Mouse (Mus musculus) limb, embryonic 11.5 days (tissue): ENCODE measurements at regions not wholly inside any gene's neighbourhood (a gene's known extent, or its start where the extent isn't known, plus 50 kb on each side); places are given as distances from the start of the nearest gene placed in this dataset.

ENCODE experiments used
- ATAC-seq: fragments of 200-750 bp; cut with Nextera tagmentation; 2 replicates; pipeline ENCODE4 v1.8.0; 2017; ENCODE audit warnings: low read depth; ENCODE audit not compliant: insufficient number of reproducible peaks, low FRiP score, low TSS enrichment
- DNase-seq: peaks from one replicate; pipeline ENCODE4 v3.0.0-alpha.2; 2015; ENCODE audit warnings: low spot score
- H3K27ac ChIP-seq: fragments of 300-500 bp; sonication (generic); replicated peaks from 2 replicates; pipeline ENCODE4 v1.5.1; 2014; ENCODE audit warnings: low read depth, mild to moderate bottlenecking, low read length
- H3K27me3 ChIP-seq: fragments of 300-500 bp; sonication (generic); 2 replicates; pipeline ENCODE4 v1.6.1; 2014; ENCODE audit warnings: mild to moderate bottlenecking, low read length, mixed read lengths; ENCODE audit not compliant: control insufficient read depth, insufficient read depth
- H3K36me3 ChIP-seq: fragments of 300-500 bp; sonication (generic); 2 replicates; pipeline ENCODE4 v1.6.1; 2014; ENCODE audit warnings: mild to moderate bottlenecking, low read length, moderate library complexity, mixed read lengths; ENCODE audit not compliant: control insufficient read depth, insufficient read depth
- H3K4me1 ChIP-seq: fragments of 300-500 bp; sonication (generic); 2 replicates; pipeline ENCODE4 v1.6.1; 2014; ENCODE audit warnings: low read length, mixed read lengths; ENCODE audit not compliant: control insufficient read depth, insufficient read depth
- H3K4me2 ChIP-seq: fragments of 300-500 bp; sonication (generic); 2 replicates; pipeline ENCODE4 v1.6.1; 2014; ENCODE audit warnings: low read depth, mild to moderate bottlenecking, moderate library complexity; ENCODE audit not compliant: severe bottlenecking
- H3K4me3 ChIP-seq: fragments of 300-500 bp; sonication (generic); 2 replicates; pipeline ENCODE4 v1.5.1; 2014; ENCODE audit warnings: low read depth, low read length
- H3K9ac ChIP-seq: fragments of 300-500 bp; sonication (generic); 2 replicates; pipeline ENCODE4 v1.6.1; 2014; ENCODE audit warnings: mild to moderate bottlenecking, low read length
- H3K9me3 ChIP-seq: fragments of 300-500 bp; sonication (generic); 2 replicates; pipeline ENCODE4 v1.6.1; 2016; ENCODE audit warnings: low read length; ENCODE audit not compliant: control insufficient read depth
- WGBS: fragments of 180-500 bp; shearing (Covaris S2); extraction: QIAGEN DNeasy Blood & Tissue Kit; methylation state at CpG from one replicate; pipeline ENCODE4 v1.1.7; 2014; 5-methylcytosine and 5-hydroxymethylcytosine counted together

GRCm38 (mm10) chr11:27833736-27834135 lies 505.9 kb downstream of the Gm6685 start:
- WGBS, result 89% methylated on average over 1 of the region's 1 CpGs
- H3K9ac ChIP-seq, result no peak overlapping the region
- ATAC-seq, result no peak
- no peaks in the 10 kb centered on the region for H3K27me3 ChIP-seq
- H3K4me3 ChIP-seq, result no peak overlapping the region
- no peak overlapping the region for H3K4me2 ChIP-seq
- no peaks in the 10 kb centered on the region for H3K36me3 ChIP-seq
- H3K9me3 ChIP-seq, result no peaks in the 10 kb centered on the region
- H3K4me1 ChIP-seq, result no peaks in the 10 kb centered on the region
- DNase-seq, result no peak
- no peak overlapping the region for H3K27ac ChIP-seq

DNA sequence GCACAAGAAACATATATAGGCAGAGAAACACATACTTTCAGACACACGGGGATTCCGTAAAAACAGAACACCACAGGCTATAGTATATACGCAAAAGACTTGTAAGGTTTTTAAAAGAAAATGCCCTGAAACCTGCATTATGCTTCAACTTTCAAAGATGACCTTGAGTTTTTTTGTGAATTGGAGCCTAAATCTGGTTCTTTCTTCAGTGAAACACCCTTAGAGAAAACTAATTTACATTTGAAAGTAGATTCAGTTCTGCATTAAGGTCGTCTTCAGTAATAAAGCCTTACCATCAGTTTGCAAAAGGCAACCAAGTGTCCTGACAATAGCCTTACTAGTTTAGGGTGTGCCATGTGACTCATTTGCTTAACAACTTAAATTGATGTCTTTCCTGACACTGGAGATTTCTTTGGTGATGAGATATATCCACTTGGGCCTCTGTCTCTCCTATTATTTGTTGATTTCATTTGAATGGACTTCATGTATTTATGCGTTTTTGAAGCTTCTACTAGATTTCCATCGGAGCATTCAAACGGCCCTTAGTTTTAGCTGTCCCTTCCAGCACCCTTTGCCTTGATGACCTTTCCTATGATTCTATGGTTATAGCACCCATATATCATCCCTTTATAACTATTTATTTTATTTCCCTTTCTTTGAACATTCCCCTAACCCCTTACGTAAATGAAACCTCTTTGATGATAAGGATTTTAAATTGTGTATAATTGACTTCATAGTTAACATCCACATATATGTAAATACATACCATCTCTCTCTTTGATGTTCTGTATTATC lies 539.6 kb downstream of the Gm6685 start:
- H3K4me2 ChIP-seq, result no peak overlapping the region
- H3K36me3 ChIP-seq, result no peaks in the 10 kb centered on the region
- H3K9me3 ChIP-seq, result no peaks in the 10 kb centered on the region
- ATAC-seq, result no peak
- no peaks in the 10 kb centered on the region for H3K4me1 ChIP-seq
- no peak for DNase-seq
- no peaks in the 10 kb centered on the region for H3K27me3 ChIP-seq
- no peak overlapping the region for H3K9ac ChIP-seq
- 77% methylated on average over 8 of the region's 8 CpGs for WGBS
- no peak overlapping the region for H3K4me3 ChIP-seq
- H3K27ac ChIP-seq, result no peak overlapping the region

DNA sequence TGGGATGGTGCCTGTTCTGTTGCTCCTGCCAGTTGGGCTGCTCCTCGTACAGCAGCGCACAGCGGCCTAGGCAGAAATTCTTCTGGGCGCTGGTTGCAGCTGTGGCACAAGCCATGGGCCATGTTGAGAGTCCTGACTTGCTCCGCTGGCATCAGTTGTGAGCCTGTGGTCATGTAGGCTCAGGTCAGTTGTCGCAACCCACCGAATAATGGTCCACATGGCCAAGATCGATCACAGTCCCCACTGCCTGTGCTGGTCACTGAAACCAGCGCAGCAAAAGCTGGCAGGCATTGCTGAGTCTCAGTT lies 585.8 kb downstream of the Gm6685 start:
- 68% methylated on average over 9 of the region's 9 CpGs for WGBS
- H3K4me2 ChIP-seq, result no peak overlapping the region
- ATAC-seq, result peak; percentile 44; the same call in 1 of the 2 replicates

DNA sequence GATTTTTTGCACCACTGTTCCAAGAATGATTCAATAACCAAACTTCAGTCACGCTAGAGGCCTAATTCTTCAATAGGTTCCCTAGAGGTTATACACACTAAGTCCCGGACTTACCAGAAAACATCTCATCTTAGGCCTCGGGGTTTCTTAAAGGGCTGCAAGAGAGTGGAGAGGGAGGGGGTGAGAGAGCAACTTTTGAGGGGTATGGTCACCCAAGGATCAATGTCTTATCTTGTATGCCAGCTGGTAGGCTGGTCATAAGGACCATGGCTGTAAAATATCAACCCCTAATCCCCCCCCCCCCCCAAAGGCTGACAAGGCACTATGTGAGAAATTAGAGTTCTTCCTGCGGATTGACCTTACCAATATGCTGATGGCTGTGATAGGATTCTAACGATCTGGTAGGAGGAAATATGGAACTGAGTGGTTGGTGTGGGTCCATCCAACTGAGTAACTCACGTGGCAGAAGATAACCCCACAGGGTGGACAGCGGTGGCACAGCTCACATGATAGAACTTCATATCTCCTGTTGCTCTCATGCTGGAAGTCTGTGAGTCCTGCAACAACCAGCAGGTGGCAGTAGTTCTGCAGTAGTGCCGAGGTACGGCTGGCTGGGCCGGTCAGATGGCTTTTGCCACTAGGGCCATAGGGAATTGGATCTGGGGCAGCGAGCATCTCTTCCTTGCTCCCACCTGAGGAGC lies 586.3 kb downstream of the Gm6685 start:
- no peaks in the 10 kb centered on the region for H3K27me3 ChIP-seq
- H3K36me3 ChIP-seq, result no peaks in the 10 kb centered on the region
- ATAC-seq (peak; percentile 77; the same call in 1 of the 2 replicates), DNase-seq (peak; percentile 76)
- no peaks in the 10 kb centered on the region for H3K9me3 ChIP-seq
- H3K27ac ChIP-seq, result no peak overlapping the region
- 43% methylated on average over 11 of the region's 11 CpGs for WGBS
- no peak overlapping the region for H3K4me2 ChIP-seq
- H3K4me1 ChIP-seq, result no peaks in the 10 kb centered on the region
- no peak overlapping the region for H3K4me3 ChIP-seq
- H3K9ac ChIP-seq, result no peak overlapping the region

More for the DNA sequence above, 585.8 kb downstream of the Gm6685 start:
- Histone ChIP-seq H3K9ac (no peak overlapping the region), H3K4me3 (no peak overlapping the region), H3K4me1 (no peaks in the 10 kb centered on the region), H3K36me3 (no peaks in the 10 kb centered on the region), H3K27me3 (no peaks in the 10 kb centered on the region), H3K27ac (no peak overlapping the region), H3K9me3 (no peaks in the 10 kb centered on the region)
- DNase-seq, result no peak

DNA sequence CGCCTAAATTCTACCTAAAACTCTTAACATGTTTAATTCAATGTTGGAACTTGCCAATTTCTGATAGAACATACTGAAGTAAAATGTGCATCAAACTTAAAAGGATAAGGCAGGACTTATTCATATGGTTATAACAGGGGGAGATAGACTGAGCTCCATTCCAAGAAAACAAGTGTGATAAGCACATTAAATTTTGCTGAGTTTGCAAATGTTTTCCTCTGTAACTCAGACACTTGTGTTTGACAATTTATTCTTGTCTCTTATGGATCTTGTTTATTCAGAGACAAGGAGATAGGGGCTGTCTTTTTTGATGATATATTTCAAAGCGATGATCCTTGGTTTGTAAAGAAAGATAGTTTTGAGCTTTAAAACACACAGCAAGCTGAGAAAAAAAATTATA lies 613.6 kb downstream of the Gm6685 start:
- no peak overlapping the region for H3K4me2 ChIP-seq
- no peak overlapping the region for H3K27ac ChIP-seq
- no peaks in the 10 kb centered on the region for H3K36me3 ChIP-seq
- 94% methylated on average over 2 of the region's 2 CpGs for WGBS
- no peaks in the 10 kb centered on the region for H3K4me1 ChIP-seq
- no peak for DNase-seq
- H3K9ac ChIP-seq, result no peak overlapping the region
- no peak overlapping the region for H3K4me3 ChIP-seq
- no peaks in the 10 kb centered on the region for H3K27me3 ChIP-seq
- ATAC-seq, result no peak
- no peaks in the 10 kb centered on the region for H3K9me3 ChIP-seq

DNA sequence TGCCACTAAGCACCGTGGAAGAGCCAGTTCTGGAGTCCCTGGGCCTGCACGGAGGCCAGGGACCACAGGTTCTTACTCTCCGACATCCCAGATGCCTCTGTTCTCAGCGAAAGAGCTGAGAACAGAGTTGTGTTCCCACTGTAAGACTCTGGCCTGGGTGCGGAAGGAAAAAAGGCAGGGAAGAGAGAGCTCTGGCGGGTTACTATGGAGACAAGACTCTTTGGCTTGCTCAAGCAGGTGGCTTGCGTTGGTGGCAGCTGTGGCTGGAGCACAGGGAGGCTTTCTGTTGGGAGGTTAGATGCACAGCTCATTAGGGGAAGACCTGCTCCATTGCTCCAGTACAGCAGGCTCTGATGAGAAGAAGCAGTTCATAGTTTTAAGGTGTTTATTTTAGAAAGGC lies 618.3 kb downstream of the Gm6685 start:
- H3K27me3 ChIP-seq, result no peaks in the 10 kb centered on the region
- H3K9ac ChIP-seq, result no peak overlapping the region
- H3K36me3 ChIP-seq, result no peaks in the 10 kb centered on the region
- no peak overlapping the region for H3K4me2 ChIP-seq
- DNase-seq, result no peak
- WGBS, result 76% methylated on average over 7 of the region's 7 CpGs
- H3K27ac ChIP-seq, result no peak overlapping the region
- no peak overlapping the region for H3K4me3 ChIP-seq
- no peaks in the 10 kb centered on the region for H3K4me1 ChIP-seq
- ATAC-seq, result no peak
- H3K9me3 ChIP-seq, result no peaks in the 10 kb centered on the region

- Histone ChIP-seq H3K4me1 (no peaks in the 10 kb centered on the region), H3K9me3 (no peaks in the 10 kb centered on the region), H3K27ac (no peak overlapping the region), H3K9ac (no peak overlapping the region), H3K36me3 (no peaks in the 10 kb centered on the region), H3K4me2 (no peak overlapping the region), H3K4me3 (no peak overlapping the region), H3K27me3 (no peaks in the 10 kb centered on the region)
- DNase-seq, result no peak
- WGBS, result 63% methylated on average over 1 of the region's 1 CpGs
- ATAC-seq, result no peak
These were observed 667.2 kb downstream of the Gm6685 start for GRCm38 (mm10) chr11:27672436-27672835.
